Mouse (Mus musculus): Measurements from ENCODE around the gene Sec1.

The Sec1 gene

DNA sequence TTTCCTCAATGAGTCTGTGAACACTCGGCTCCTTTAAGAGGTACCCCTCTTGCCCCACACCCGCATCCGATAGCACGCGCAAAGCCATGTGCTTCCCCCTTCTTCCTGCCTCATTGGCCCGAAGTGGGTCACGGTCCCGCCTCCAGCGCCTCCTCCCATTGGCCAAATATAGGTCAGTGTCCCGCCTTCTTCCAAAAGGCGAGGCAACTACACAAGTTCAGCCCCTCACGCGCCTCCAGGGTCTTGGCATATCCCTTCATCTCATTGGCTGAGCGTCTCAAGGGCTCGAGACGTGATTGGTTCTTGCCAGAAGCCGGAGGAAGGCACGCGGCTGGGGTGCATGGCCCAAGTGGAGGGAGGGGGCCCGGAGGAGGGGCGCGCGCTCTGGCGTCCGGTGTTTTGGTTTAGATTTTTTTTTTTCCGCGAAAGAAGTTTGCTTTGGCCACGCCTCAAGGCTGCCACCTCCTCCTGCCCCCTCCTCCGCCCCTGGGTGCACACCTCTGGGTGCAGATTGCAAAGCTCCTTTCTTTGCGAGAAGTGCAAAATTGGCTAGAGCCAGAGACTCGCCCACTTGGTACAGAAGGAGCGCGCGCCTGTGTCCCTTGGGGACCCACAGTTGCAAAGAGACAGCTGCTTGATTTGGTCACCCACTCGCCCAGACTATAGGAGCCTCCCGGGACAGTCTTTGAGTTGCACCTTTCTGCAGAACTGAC is 10.7 kb upstream of the Sec1 start, which contains the start of gene Dbp:
Gene Dbp, plus strand, starts transcription at position 359 of the 713 bp plus-strand sequence.
- peak; percentile 95 to 99 for DNase-seq (ENCODE audit: low spot score in 2 of 2)

DNA sequence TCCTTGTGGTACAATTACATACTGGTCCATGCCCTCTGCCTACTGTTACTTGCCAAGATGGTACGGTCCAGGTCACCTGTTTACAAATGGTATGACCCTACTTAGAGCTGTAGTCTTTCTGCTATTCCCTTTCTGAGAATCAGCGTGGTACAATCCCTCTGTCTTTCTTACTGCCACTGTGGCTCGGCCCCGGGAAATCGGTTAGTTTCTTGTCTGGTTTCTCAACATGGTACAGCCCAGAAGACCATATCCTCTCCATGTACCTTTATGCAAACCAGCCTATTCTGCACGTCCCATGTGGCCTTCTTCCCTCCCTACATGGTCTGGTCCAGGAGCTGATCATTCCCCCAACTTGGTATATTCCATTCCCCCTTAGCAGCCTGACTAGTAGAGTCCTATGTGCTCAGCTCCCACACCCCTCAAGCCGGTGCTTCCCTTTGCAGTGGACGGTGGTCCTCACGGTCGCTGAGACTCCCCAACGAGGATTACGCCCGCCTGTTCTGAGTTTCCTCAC is 9.9 kb upstream of the Sec1 start:
- DNase-seq (ENCODE audit: low spot score in 2 of 2) = peak in 1 of 2 experiments; percentile 60

DNA sequence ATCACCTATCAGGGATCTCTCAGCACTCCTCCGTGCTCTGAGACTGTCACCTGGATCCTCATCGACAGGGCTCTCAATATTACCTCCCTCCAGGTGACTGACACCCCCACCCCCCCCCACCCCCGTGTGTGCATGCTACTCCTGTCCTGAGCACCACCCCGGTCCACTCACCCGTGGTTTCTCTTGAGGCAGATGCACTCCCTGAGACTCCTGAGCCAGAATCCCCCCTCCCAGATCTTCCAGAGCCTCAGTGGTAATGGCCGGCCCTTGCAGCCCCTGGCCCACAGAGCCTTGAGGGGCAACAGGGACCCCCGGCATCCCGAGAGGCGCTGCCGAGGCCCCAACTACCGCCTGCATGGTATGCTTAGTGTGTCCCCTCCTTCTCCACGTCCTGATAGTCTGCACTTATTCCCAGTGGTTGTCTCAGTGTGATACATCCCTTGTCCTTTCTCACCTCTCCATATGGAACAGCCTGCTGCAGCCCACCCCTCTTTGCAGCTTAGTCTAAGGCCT is 9.4 kb upstream of the Sec1 start:
- no peak for DNase-seq (ENCODE audit: low spot score in 2 of 2)

DNA sequence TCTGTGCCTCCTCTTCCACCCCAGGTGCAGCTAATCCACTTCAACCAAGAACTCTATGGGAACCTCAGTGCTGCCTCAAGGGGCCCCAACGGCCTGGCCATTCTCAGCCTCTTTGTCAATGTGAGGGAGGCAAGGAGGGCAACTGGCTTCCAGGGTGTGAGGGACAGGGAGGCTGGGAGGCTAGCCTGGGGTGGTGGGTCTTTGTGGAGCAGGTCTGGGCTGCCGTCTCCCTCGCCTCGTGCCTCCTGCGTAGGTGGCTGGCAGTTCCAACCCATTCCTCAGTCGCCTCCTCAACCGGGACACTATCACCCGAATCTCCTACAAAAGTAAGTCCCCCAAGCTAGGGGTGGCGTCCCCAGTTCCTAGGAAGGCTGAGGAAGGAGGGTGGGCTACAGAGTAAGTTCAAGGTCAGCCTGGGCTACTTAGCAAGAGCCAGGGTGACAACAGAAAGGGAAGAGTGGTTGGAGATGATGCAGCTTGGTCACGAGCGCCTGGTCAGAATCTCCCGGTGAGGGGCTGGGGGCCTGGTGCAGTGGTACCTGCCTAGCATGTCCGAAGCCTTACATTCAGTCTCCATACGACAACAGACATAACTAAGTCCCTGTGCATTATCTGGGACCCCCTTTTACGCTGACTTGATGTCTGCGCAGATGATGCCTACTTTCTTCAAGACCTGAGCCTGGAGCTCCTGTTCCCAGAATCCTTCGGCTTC is 8.8 kb upstream of the Sec1 start:
- DNase-seq (ENCODE audit: low spot score in 2 of 2) = no peak

- DNase-seq (ENCODE audit: low spot score in 2 of 2) = no peak
Measured at GRCm38 (mm10) chr7:45702316-45702715, 8.1 kb upstream of the Sec1 start.

DNA sequence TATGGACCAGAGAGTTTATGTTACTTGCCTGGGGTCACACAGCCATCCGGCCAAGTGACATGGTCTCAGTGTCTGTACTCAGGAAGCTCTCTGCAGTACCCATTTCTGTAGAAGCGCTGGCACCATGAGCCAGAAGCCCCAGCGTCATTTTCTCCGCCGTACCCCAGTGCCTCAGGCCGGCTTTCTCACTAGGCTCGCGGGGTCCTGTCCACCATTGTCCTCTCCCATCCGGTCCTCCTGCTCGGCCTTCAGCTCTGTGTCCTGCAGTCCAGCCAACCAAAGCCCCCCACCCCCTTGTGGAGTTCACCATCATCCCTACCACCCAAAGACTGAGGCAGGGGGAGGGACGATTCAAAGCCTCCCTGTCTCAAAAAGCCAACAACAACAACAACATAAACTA is 7.4 kb upstream of the Sec1 start:
- no peak for DNase-seq (ENCODE audit: low spot score in 2 of 2)

GRCm38 (mm10) chr7:45701072-45701471 is 6.9 kb upstream of the Sec1 start:
- DNase-seq (ENCODE audit: low spot score in 2 of 2) = no peak

GRCm38 (mm10) chr7:45700301-45701015 is 6.3 kb upstream of the Sec1 start:
- DNase-seq (ENCODE audit: low spot score in 2 of 2) = peak in 1 of 2 experiments; percentile 75

- DNase-seq (ENCODE audit: low spot score in 2 of 2) = no peak
Measured at GRCm38 (mm10) chr7:45699523-45700141, 5.4 kb upstream of the Sec1 start, which contains the start of gene Car11. Car11 (plus strand) TSS chr7:45699843.

- DNase-seq (ENCODE audit: low spot score in 2 of 2) = no peak
Measured at GRCm38 (mm10) chr7:45697894-45698293, 3.7 kb upstream of the Sec1 start.

DNA sequence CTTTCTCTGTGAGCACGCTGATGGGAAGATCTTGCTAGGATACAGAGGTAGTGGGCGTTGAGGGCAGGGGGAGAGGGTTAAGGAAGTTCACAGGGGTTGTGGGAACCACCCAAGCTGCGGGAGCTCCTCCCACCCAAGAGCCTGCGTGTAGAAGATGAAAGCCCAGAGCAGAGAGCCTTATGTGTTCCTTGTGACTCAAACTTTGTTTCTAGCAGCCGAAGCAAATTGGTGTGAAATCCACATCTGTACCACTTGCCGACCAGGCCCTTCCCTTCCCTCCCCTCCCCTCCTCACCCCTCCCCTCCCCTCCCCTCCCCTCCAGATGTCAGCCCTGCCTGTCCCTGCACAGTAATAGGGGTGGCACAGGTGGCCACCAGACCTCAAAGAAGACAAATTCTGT is 896 bp upstream of the Sec1 start:
- DNase-seq (ENCODE audit: low spot score in 2 of 2) = no peak

DNA sequence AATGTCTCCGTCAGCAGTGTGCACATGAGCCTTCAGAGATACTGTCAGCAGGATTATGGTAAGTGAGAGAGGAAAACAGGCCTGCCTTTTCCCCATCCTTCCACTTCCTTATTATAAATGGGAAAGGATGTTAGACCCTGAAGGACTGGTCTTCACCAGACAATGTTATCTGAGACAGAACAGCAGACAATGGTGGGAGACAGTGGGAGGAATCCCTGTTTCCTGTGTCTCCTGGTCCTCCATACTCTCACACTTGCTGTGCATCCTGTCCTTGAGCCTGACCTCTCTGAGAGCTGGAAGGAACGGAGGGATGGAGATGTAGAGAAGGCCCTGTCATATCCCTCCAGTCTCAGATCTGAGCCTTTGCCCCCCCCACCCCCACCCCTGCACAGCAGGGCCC is 1.8 kb downstream of the Sec1 start:
- DNase-seq (ENCODE audit: low spot score in 2 of 2) = no peak

DNA sequence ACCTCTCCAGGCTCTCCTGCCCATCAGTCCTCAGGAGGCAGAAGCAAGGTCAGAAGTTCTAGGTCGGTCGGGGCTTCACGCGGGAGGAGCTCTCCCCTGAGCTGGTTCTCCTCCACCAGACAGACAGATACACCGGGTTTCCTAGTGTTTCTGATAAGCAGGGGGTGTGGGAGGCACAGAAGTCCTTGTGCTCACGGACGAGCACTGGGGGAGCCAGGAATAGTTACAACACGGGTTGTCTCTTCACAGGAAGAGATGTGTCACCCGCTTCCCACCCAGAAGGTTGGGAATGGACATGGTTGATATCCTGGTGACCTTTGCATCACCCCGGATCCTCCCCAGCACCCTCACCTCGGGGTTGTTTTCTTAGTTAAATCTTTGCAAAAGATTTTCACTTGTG is 4.4 kb downstream of the Sec1 start:
- DNase-seq (ENCODE audit: low spot score in 2 of 2) = no peak

DNA sequence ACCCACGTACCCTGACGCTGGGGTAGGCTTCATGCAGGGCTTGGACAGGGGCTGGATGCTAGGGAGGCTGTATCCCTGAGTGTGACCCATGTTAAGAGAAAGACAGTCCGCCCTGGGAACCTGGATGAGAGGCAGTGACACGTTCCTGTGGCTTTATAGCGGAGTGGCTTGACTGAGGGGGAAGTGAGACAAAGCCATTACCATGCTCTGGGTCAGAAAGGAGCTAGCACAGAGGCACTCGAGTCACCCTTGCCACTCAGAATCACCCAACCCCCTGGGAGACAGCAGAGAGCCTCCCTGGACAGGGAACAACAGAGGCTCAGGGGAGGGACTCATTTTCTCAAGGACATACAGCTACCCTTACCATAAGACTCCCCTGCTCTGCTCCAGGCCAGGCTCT is 5.1 kb downstream of the Sec1 start:
- no peak for DNase-seq (ENCODE audit: low spot score in 2 of 2)

DNA sequence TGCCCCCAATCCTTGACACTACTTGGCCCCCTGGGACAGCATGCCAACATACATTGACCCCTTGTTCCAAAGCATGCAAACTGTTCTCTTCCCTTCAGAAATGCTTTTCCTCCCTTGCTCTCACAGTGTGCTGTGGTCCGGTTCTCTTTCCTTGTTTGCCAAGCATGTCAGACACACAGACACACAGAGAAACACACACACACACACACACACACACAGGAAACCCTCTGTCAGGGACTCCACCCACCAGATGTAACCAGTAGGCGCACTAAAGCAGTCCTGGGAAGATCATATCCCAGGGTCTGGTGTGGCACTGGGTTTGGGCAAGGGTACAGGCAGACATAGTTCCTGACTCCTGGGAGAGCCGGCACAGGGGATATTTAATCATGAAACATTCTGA is 7.4 kb downstream of the Sec1 start:
- DNase-seq (ENCODE audit: low spot score in 2 of 2) = no peak

DNA sequence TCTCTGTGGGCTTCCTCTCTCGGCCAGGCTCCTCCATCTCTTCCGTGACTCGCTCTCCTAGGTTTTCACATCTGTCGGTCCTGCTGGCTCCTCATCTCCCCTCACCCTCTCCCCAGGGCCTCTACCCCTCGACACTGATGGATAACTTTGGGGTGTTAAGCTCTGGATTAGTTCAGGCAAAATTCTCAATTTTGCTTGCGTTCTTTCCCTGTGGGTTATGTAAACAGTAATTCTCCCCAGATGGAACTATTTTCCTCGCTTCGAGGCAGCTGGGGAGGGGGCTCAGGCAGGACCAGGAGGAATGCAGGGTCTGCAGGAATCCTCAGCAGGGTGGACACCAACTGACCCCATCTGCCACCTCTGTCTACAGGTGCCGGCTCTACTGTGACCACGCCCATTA is 8.4 kb downstream of the Sec1 start:
- DNase-seq (ENCODE audit: low spot score in 2 of 2) = no peak

DNA sequence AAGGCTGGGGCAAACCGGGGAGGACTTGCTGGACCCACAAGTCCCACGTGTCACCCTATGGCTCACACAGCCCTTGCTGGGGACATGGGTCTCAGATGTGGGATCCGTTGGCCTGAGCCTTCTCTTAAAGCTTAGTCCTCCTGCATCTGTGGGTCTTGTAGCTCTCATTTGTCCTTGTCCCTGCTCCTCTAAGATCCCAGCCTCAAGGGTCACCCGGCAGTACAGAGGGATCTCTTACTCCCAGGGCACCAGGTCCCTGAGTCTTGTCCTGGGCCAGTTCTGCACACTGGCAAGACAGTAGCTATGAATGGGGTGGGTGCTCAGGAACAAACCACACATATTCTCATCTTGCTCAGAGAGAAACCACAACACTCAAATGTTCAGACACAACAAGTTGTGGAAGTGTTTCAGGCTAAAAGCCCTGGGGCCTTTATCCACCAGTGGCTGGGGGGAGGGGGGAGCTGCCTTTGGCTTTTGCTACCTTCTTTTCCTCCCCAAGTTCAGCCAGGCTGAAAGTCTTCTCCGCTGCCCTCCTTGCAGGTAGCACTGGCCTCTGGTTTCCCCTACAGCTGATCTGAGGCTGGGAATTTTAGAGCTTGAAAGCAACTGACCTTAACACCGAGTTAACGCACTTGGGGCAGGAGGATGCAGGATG is 10.7 kb downstream of the Sec1 start, which contains the start of gene Ntn5:
Gene Ntn5, plus strand, starts transcription at position 627 of the 655 bp plus-strand sequence.
- no peak for DNase-seq (ENCODE audit: low spot score in 2 of 2)

- DNase-seq (ENCODE audit: low spot score in 2 of 2) = peak; percentile 72 to 81
Measured at GRCm38 (mm10) chr7:45682144-45683126, 11.8 kb downstream of the Sec1 start.

GRCm38 (mm10) chr7:45681046-45681736 is 13.0 kb downstream of the Sec1 start:
- DNase-seq (ENCODE audit: low spot score in 2 of 2) = no peak
